27 mouse cellular contexts compared by ENCODE assay signal in the genomic region with DNA sequence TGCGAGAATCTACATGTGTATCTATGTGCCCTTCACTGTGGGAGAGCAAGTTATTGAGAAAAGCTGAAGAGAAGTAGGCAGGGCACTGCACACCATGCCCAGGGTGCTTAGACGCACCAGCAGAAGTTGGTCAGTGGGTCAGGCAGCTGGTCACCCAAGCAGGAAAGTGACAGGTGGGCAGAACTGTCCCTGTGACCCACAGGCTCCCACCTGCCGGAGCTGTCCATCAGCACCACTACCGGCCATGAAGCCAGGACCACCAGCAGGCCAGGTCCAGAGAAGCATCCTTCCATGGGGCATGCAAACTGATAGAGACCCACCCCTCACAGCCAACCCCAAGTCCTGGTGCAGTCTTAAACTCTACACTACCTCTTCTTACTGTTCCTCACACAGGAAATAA. TPM values are rescaled to one million over a fixed set of nuclear protein-coding genes. Genes with fewer than 3 reads are reported as not detected.
A peak's percentile ranks its signal among the peaks of the same experiment; 100 is the strongest.
DNase-seq lines count a peak whose midpoint lies in the region; ATAC-seq and TF ChIP-seq lines count a peak whose summit lies in the region.
"Had no signal": no experiment of that assay in that cellular context is flagged by ENCODE, and none has a peak within 500 bp of the region (broad histone marks: within the 10 kb centered on the region; RNA-seq: fewer than 3 reads in every experiment).

No protein-coding gene starts in this region.

- no peak for TF ChIP-seq POLR2A in testis, adult 2 months (IDR thresholded peaks at IDR 0.05; ENCODE audit: control insufficient read depth, low read depth, low read length)

- intact Hi-C loops in gastrocnemius, postnatal 14 days (cut with DNase I; ENCODE audit: low total_unique reads): no loop called here
- intact Hi-C loops in gastrocnemius, postnatal 36 days (cut with DNase I): no loop called here

- no peaks in the 10 kb centered on the region for H3K36me3 ChIP-seq in testis, adult 2 months (ENCODE audit: control insufficient read depth, insufficient read depth, low read length)
- H3K36me3 ChIP-seq in limb, embryonic 10.5 days: no peaks in the 10 kb centered on the region
- H3K36me3 ChIP-seq: heart, embryonic 12.5 days; hindbrain, embryonic 13.5 days; liver, embryonic 12.5 days; midbrain, embryonic 13.5 days had no signal

- no peaks in the 10 kb centered on the region for H3K9me3 ChIP-seq in limb, embryonic 10.5 days (replicated peaks)
- H3K9me3 ChIP-seq: forebrain, embryonic 13.5 days; heart, embryonic 12.5 days; hindbrain, embryonic 13.5 days; liver, embryonic 12.5 days; megakaryocyte, embryonic 14.5 days; midbrain, embryonic 13.5 days had no signal

- H3K4me1 ChIP-seq in testis, adult 2 months (ENCODE audit: control insufficient read depth, insufficient read depth, low read length): peaks cover 5% of the 10 kb centered on the region
- H3K4me1 ChIP-seq in limb, embryonic 10.5 days: peaks cover 8% of the 10 kb centered on the region
- H3K4me1 ChIP-seq: heart, embryonic 12.5 days; liver, embryonic 12.5 days had no signal

- no peak for TF ChIP-seq CTCF in testis, adult 2 months (IDR thresholded peaks at IDR 0.05; ENCODE audit: control insufficient read depth, insufficient read depth, insufficient replicate concordance, low read depth, low read length)

- peak; percentile 46 for DNase-seq in gastrocnemius, postnatal 14 days
- DNase-seq in gastrocnemius, postnatal 36 days: no peak
- no peak for DNase-seq in testis, postnatal 10 days (ENCODE audit: low spot score)
- DNase-seq in limb, embryonic 10.5 days (ENCODE audit: low spot score): peak; percentile 43
- DNase-seq in urinary bladder, postnatal 10 days (ENCODE audit: low spot score): no peak
- DNase-seq: adrenal gland, adult 8-10 months; B cell, adult 2 months; cerebellum, adult 2 months; cerebellum, postnatal 14 days; heart, adult 2 months; heart, postnatal 4 days; kidney, adult 8-10 months; layer of hippocampus, adult 9-11 months; liver, postnatal 0 days; lung, postnatal 4 days; thymus, postnatal 14 days had no signal

- H3K27me3 ChIP-seq in testis, adult 2 months (ENCODE audit: control insufficient read depth, insufficient read depth, low read length): no peaks in the 10 kb centered on the region; the same call in 1 of the 2 replicates
- peaks cover 48% of the 10 kb centered on the region for H3K27me3 ChIP-seq in limb, embryonic 10.5 days (ENCODE audit: low read depth, poor library complexity, severe bottlenecking)

- WGBS in limb, embryonic 10.5 days: 53% methylated on average over 4 of the region's 4 CpGs

- H3K27ac ChIP-seq in testis, adult 2 months (ENCODE audit: control insufficient read depth, insufficient read depth, low read depth, low read length): no peak overlapping the region
- no peak overlapping the region for H3K27ac ChIP-seq in limb, embryonic 10.5 days
- H3K27ac ChIP-seq: forebrain, embryonic 13.5 days; heart, adult 2 months; hindbrain, embryonic 13.5 days; kidney, postnatal 0 days; liver, embryonic 12.5 days; midbrain, embryonic 13.5 days had no signal

- ATAC-seq in activated CD4-positive, CD25-positive, alpha-beta regulatory T cell, adult 4 months: no peak
- ATAC-seq: forebrain, embryonic 13.5 days; liver, embryonic 12.5 days; liver, postnatal 0 days; midbrain, embryonic 13.5 days had no signal

- peak overlapping the region; percentile 61 for H3K4me3 ChIP-seq in testis, adult 2 months (ENCODE audit: control insufficient read depth, low read depth, low read length)
- H3K4me3 ChIP-seq in limb, embryonic 10.5 days: no peak overlapping the region
- H3K4me3 ChIP-seq: forebrain, embryonic 13.5 days; heart, adult 2 months; heart, embryonic 12.5 days; hindbrain, embryonic 13.5 days; liver, embryonic 12.5 days; megakaryocyte, embryonic 14.5 days; midbrain, embryonic 13.5 days had no signal

RNA-seq across cellular contexts. Expression of gene Myod1, which starts 28.6 kb away (rescaled TPM):
- total RNA-seq in gastrocnemius, postnatal 14 days (2021): 10 to 100 TPM; 24.3 to 30.6 TPM
- 10 to 100 TPM; 12.6 to 19.8 TPM for total RNA-seq in gastrocnemius, postnatal 36 days (2021)
- 0.09 TPM in 1 of 2 replicates, not detected in the other for polyA plus RNA-seq in testis, adult 2 months (2012; rRNA removed)
- polyA plus RNA-seq in limb, embryonic 10.5 days (2016; fragmentation: Nextera tagmentation; extraction: Ambion mirVana): 1.3 and 13.8 TPM in 2 replicates
- polyA plus RNA-seq in activated CD4-positive, CD25-positive, alpha-beta regulatory T cell, adult 4 months (2017; shearing (Covaris generic)): not detected
- total RNA-seq: adrenal gland, adult 8-10 months; heart, adult 2 months; heart, postnatal 4 days had no signal
- polyA plus RNA-seq: cerebellum, adult 2 months; forebrain, embryonic 13.5 days; heart, adult 2 months; heart, postnatal 0 days; kidney, postnatal 0 days; liver, postnatal 0 days; midbrain, embryonic 13.5 days; small intestine, adult 2 months had no signal

RNA-seq across cellular contexts. Expression of gene Kcnc1, which starts 48.6 kb away (rescaled TPM):
- total RNA-seq in gastrocnemius, postnatal 14 days (2021): 10 to 100 TPM; 34.8 to 35.1 TPM
- total RNA-seq in gastrocnemius, postnatal 36 days (2021): 10 to 100 TPM; 51.6 to 54.2 TPM
- 14.6 and 19.1 TPM in 2 replicates for polyA plus RNA-seq in testis, adult 2 months (2012; rRNA removed)
- polyA plus RNA-seq in limb, embryonic 10.5 days (2016; fragmentation: Nextera tagmentation; extraction: Ambion mirVana): 0.03 TPM in 1 of 2 replicates, not detected in the other
- polyA plus RNA-seq in activated CD4-positive, CD25-positive, alpha-beta regulatory T cell, adult 4 months (2017; shearing (Covaris generic)): not detected
- polyA plus RNA-seq: heart, postnatal 0 days; liver, postnatal 0 days had no signal

Comparison
In these comparisons a context has a peak if more than half of its experiments do, and no peak if none do; other contexts are left out.
1. DNase-seq: peak in gastrocnemius, postnatal 14 days (single experiment) and limb, embryonic 10.5 days (single experiment); none in gastrocnemius, postnatal 36 days (0 of 2), testis, postnatal 10 days (single experiment) and urinary bladder, postnatal 10 days (single experiment).
2. RNA of gene Kcnc1, which starts 48.6 kb away (polyA plus RNA-seq): 14.6 to 19.1 TPM in testis, adult 2 months; not detected in activated CD4-positive, CD25-positive, alpha-beta regulatory T cell, adult 4 months and 0.03 TPM in limb, embryonic 10.5 days; every median in the first group is over 10 times any median in the second.